Mouse (Mus musculus): ENCODE measurements around the gene Ndst2.

- TF ChIP-seq CTCF (IDR thresholded peaks at IDR 0.05; ENCODE audit: insufficient read depth, low read depth, low read length) (no peak), POLR2A (IDR thresholded peaks at IDR 0.05; ENCODE audit: insufficient read depth, low read depth, low read length) (no peak)
These were observed 39.0 kb upstream of the Ndst2 start for GRCm38 (mm10) chr14:20773410-20773809.
